Mouse (Mus musculus) forebrain, embryonic 10.5 days (tissue): ENCODE measurements around the gene Zic2. TPM values are rescaled to one million over a fixed set of nuclear protein-coding genes. Genes with fewer than 3 reads are reported as not detected.

Source experiments
- DNase-seq: peaks from one replicate; pipeline ENCODE4 v3.0.0-alpha.2; 2017; ENCODE audit warnings: low spot score; ENCODE audit errors: extremely low spot score
- H3K27ac ChIP-seq: fragments of 300-500 bp; sonication (generic); 2 replicates; pipeline ENCODE4 v1.5.1; 2016; ENCODE audit warnings: mild to moderate bottlenecking
- H3K27me3 ChIP-seq: fragments of 300-500 bp; sonication (generic); 2 replicates; pipeline ENCODE4 v1.6.1; 2016; ENCODE audit warnings: mild to moderate bottlenecking; ENCODE audit not compliant: poor library complexity, severe bottlenecking
- H3K36me3 ChIP-seq: fragments of 300-500 bp; sonication (generic); replicated peaks from 2 replicates; pipeline ENCODE4 v1.6.1; 2016; ENCODE audit warnings: mild to moderate bottlenecking, moderate library complexity
- H3K4me1 ChIP-seq: fragments of 300-500 bp; sonication (generic); 2 replicates; pipeline ENCODE4 v1.6.1; 2016
- H3K4me3 ChIP-seq: fragments of 300-500 bp; sonication (generic); 2 replicates; pipeline ENCODE4 v1.5.1; 2016; ENCODE audit warnings: mild to moderate bottlenecking, moderate library complexity
- H3K9me3 ChIP-seq: fragments of 300-500 bp; sonication (generic); 2 replicates; pipeline ENCODE4 v1.6.1; 2016; ENCODE audit warnings: mild to moderate bottlenecking, moderate library complexity
- WGBS: fragments of 180-500 bp; shearing (Covaris S2); methylation state at CpG from one replicate; pipeline ENCODE4 v1.1.7; 2016; 5-methylcytosine and 5-hydroxymethylcytosine counted together
- polyA plus RNA-seq: library from polyadenylated mRNA; unstranded; fragments of >200 nt; fragmentation: Nextera tagmentation; extraction: Ambion mirVana; gene quantifications from 2 replicates; pipeline ENCODE4 v1.2.1, GENCODE M21; 2016

Gene Zic2
- polyA plus RNA-seq, 1 experiment from 2014 or later = 7.0 TPM

DNA sequence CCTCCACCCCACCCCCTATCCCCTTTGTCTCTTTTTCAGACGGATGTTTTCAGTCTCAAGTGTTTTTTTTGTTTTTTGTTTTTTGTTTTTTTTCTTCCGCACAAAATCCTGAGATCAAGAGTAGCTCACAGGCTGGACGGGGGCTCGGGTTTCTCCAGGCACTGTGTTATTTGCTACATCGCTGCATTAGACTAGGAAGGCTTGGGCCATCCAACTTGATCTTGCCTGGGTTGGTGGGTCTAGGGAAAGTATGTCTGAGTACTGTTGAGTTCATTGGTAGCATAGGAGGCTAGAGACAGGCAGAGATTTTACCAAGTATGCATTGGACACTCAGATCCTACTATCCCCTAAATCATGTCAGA, 7.8 kb downstream of the Zic2 start:
- peaks cover 15% of the 10 kb centered on the region for H3K36me3 ChIP-seq
- WGBS = 2% methylated on average over 5 of the region's 5 CpGs
- H3K4me1 ChIP-seq = peaks cover 83% of the 10 kb centered on the region
- peak overlapping the region; percentile 99 for H3K27ac ChIP-seq
- H3K27me3 ChIP-seq = peaks cover 90% of the 10 kb centered on the region
- H3K9me3 ChIP-seq = no peaks in the 10 kb centered on the region
- DNase-seq = no peak
- H3K4me3 ChIP-seq = peak overlapping the region; percentile 86

DNA sequence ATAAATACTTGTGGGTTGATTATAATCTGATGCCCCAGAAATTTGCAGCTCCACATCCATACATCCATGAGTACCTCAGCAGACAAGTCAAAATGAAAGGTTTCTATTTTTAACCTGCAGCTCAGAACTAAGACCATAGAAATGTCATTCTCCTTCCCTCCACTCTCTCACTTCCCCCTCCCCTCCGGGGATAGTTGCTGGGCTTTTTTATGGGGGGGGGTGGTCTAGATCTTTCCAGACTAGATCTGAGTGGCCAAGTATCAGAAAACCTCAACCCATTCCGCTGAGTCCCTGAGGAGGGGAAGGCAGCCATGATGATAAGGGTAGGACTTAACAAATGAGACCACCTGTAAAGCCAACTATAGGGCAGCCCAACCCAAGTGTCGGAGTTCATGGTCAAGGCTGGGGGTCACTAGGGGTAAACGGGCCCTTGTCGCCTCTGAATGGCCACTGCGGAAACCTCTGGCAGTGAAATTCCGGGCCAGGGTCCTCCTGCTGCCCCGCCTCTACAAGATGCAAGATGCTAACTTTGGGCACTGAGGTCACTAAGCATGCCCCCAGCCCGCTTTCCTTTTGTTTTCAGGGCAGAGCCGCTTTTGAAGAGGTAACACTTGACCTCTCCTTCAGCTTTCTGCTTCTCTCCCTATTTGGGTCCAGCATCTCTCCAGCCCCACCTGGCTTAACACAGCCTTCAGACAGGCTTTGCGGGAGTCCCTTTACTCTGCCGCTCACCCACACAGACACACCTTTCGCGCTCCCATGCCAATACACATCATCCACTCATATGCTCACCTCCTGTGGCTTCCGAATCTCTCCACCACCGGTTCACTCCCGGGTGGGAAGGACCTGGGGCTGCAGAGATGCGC, 8.6 kb downstream of the Zic2 start:
- peaks cover 90% of the 10 kb centered on the region for H3K27me3 ChIP-seq
- WGBS = 2% methylated on average over 18 of the region's 18 CpGs
- peak; percentile 41 for DNase-seq
- peak overlapping the region; percentile 86 for H3K4me3 ChIP-seq
- H3K36me3 ChIP-seq = peaks cover 8% of the 10 kb centered on the region
- H3K4me1 ChIP-seq = peaks cover 77% of the 10 kb centered on the region
- H3K9me3 ChIP-seq = no peaks in the 10 kb centered on the region
- H3K27ac ChIP-seq = peak overlapping the region; percentile 99

DNA sequence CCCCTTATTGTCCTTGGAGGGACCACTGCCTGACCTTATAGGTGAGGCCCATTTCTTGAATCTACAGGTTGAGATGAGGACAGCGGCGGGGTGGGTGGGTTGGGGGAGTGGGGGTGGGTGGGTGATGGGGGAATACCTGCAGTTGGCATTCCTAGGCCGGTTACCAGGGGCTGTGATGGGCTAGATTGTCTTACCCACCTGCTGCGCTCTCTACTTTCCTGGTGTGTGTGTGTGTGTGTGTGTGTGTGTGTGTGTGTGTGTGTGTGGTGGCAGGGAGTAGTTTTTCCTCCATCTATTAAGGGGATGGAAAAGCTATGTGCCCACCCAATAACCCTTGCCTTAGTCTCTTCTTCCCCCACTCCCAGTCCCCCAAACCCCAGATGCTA, 9.2 kb downstream of the Zic2 start:
- Histone ChIP-seq H3K4me3 (peak overlapping the region; percentile 86), H3K4me1 (peaks cover 80% of the 10 kb centered on the region), H3K27me3 (peaks cover 94% of the 10 kb centered on the region), H3K9me3 (no peaks in the 10 kb centered on the region), H3K27ac (peak overlapping the region; percentile 99), H3K36me3 (peaks cover 3% of the 10 kb centered on the region; the same call in 1 of the 2 replicates)
- WGBS = 7% methylated on average over 4 of the region's 4 CpGs
- no peak for DNase-seq

DNA sequence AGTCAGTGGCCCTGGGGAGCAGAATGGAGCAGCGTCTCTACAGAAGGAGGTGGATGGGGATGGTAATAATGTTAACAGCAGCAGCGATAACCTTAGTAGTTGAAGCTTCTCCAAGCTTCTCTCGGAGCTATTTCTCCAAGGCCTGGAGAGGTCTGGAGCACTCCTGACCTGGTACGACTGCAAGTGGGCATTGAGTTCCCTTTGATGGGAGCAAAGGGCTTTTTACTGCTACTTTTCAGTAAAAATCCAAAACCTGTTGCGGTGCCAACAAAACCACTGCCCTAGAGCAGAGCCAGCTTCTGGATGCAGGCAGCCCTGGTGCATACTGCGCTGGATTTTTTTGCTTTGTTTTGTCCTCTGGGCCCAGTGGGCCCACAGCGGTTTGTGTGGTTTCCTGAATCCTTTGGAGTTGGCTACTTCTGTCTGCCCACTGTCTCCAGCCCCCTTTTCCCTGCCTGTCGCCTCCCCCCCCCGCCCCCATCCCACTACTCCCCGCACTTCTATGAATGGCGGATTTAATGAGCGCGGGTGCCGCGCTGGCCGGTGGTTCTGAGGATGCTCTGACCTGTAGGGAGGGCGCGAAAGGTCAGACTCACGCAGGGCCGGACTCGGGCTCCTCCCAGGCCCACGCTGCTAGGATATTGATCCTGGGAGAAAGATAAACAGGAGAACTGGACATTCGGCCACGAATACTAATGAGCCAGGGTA, 9.8 kb downstream of the Zic2 start:
- peak; percentile 59 for DNase-seq
- peak overlapping the region; percentile 86 for H3K4me3 ChIP-seq
- H3K4me1 ChIP-seq = peaks cover 82% of the 10 kb centered on the region

DNA sequence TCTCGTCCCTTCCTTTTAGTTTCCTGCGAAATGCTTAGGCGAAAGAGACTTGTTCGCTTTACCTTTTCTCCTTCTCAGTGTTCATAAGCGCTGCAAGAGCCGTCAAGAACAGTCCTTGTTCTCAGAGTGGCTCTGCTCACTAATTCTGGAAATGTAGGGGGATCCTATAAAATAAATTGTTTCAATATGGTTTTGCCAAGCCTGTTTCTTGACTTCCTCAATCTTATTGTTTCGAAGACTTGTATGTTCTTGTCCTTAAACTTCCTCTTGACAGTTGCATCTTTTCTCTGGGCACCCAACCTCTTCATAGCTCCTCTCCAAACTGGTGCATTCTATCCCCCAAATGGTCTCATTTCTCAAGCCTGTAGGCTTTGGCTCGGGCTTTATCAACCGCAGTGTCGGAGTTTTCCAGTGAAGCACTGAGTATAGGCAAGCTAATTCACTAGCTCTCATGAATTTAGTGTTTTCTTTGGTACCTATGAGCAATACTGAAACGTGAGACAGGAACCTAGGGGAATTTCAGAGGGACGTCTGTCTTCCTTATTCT, 10.5 kb downstream of the Zic2 start:
- H3K4me3 ChIP-seq = peak overlapping the region; percentile 86
- no peaks in the 10 kb centered on the region for H3K36me3 ChIP-seq
- peaks cover 99% of the 10 kb centered on the region for H3K27me3 ChIP-seq
- peaks cover 82% of the 10 kb centered on the region for H3K4me1 ChIP-seq
- peak; percentile 43 for DNase-seq
- H3K27ac ChIP-seq = peak overlapping the region; percentile 99
- 2% methylated on average over 12 of the region's 12 CpGs for WGBS
- no peaks in the 10 kb centered on the region for H3K9me3 ChIP-seq

More for the DNA sequence above, 9.8 kb downstream of the Zic2 start:
- H3K27me3 ChIP-seq = peaks cover 99% of the 10 kb centered on the region
- under 1% methylated on average over 24 of the region's 24 CpGs for WGBS
- peak overlapping the region; percentile 99 for H3K27ac ChIP-seq
- H3K9me3 ChIP-seq = no peaks in the 10 kb centered on the region
- no peaks in the 10 kb centered on the region for H3K36me3 ChIP-seq

DNA sequence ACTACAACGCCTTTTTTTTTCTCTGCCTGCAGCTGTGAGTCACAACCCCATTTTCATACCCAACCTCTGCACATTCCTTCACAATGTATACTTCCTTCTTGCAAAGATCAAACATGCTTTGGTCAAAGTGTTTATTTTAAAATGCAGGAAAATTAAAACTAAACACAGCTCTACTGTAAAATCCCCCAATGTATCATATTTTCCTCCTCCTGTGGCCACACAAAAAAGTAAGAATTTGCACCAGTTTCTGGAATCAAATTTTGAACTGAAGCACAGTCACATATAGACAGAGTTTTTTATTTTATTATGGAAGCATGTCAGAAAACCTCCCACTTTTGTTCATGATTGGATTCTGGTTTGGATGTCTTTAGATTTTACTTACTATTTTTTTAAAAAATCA, 11.4 kb downstream of the Zic2 start:
- WGBS = 21% methylated on average over 1 of the region's 1 CpGs
- DNase-seq = no peak
- Histone ChIP-seq H3K27ac (no peak overlapping the region), H3K9me3 (no peaks in the 10 kb centered on the region), H3K36me3 (no peaks in the 10 kb centered on the region), H3K27me3 (peaks cover 99% of the 10 kb centered on the region), H3K4me3 (no peak overlapping the region), H3K4me1 (peaks cover 78% of the 10 kb centered on the region)

DNA sequence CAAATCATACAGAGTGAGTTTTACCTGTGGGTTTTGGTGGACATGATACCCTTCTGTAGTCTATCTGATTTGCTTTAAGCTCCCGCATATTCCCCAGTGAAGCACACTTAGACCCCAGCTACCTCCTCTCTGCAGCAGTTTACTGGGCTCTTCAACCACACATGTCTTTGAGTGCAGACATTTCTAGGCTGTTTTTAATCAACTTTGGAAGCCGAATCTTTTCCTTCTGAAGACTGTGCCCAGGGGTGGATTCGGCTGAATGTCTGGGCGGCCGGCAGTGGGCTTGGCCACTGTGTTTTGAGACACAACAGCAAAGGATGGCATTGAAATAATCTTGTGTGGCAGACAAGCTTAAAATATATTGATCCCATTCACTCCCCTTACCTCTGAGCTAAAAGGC, 12.1 kb downstream of the Zic2 start:
- H3K9me3 ChIP-seq = no peaks in the 10 kb centered on the region
- 2% methylated on average over 5 of the region's 5 CpGs for WGBS
- H3K4me1 ChIP-seq = peaks cover 71% of the 10 kb centered on the region
- 0 out of 2 replicates have a peak overlapping the region, but pooled peaks have one; percentile 6 for H3K4me3 ChIP-seq
- no peaks in the 10 kb centered on the region for H3K36me3 ChIP-seq
- H3K27me3 ChIP-seq = peaks cover 98% of the 10 kb centered on the region
- no peak overlapping the region for H3K27ac ChIP-seq
- DNase-seq = peak; percentile 50

DNA sequence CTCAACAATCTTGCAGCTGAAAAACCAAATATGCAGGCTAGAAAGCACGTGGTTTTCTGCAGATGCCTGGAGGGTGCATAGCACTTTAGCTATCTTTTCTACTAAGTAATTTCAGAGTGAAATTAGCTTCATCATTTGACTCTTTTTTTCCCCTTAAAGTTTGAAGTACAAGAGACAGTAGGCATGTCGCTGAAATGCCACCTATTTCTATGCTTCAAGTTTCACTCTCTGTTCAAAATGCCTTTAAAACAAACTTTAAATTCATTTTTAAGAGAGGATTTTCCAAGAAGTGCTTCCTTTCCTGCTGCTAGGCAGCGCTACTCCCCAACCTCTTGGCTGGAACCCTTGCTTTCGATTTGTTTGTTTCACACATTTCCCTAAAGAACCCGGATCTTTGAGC, 13.8 kb downstream of the Zic2 start:
- WGBS = under 1% methylated on average over 5 of the region's 5 CpGs
- Histone ChIP-seq H3K27ac (no peak overlapping the region), H3K36me3 (no peaks in the 10 kb centered on the region), H3K27me3 (peaks cover 96% of the 10 kb centered on the region), H3K4me1 (peaks cover 54% of the 10 kb centered on the region), H3K9me3 (0 out of 2 replicates have a peak, but pooled peaks cover 5% of the 10 kb centered on the region), H3K4me3 (peak overlapping the region; percentile 52)
- DNase-seq = peak; percentile 17

DNA sequence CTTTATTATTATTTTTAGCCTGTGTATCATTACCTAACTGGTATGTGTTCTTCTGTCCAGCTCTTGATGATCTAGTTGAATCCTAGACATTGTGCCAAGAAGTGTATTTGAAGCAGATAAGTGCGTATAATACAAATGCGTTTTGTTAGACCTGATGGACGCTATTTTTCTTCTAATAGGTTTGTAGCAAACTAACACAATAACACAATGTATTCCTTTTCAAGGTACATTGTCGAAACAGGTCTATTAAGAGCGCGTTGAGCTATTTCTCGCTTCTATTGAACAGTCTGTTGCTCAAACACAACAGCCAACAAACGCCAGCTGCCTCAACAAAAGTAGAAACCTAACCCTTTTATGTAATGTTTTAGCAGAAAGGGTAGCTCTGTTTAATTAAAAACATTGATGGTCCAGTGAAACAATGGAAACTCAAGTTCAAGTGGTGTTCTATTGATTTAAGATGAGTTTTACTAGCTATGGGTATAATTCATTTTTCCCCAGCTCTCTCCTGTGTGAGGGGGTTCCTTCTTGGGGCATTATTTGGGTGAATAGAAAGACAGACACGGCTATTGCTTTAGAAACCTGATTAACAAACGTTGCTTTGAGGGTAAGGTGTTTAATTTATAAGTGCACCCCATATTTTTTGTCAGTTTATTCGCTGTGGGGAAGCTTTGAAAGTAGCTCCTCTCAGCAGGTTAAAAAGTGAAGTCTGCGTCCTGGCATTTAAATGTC, 14.6 kb downstream of the Zic2 start:
- H3K27me3 ChIP-seq = peaks cover 88% of the 10 kb centered on the region
- H3K36me3 ChIP-seq = no peaks in the 10 kb centered on the region
- peak overlapping the region; percentile 52 for H3K4me3 ChIP-seq
- H3K4me1 ChIP-seq = peaks cover 46% of the 10 kb centered on the region
- WGBS = under 1% methylated on average over 12 of the region's 12 CpGs
- H3K9me3 ChIP-seq = peaks cover 12% of the 10 kb centered on the region; the same call in 1 of the 2 replicates
- no peak for DNase-seq
- peak overlapping the region; percentile 85; the same call in 1 of the 2 replicates for H3K27ac ChIP-seq

DNA sequence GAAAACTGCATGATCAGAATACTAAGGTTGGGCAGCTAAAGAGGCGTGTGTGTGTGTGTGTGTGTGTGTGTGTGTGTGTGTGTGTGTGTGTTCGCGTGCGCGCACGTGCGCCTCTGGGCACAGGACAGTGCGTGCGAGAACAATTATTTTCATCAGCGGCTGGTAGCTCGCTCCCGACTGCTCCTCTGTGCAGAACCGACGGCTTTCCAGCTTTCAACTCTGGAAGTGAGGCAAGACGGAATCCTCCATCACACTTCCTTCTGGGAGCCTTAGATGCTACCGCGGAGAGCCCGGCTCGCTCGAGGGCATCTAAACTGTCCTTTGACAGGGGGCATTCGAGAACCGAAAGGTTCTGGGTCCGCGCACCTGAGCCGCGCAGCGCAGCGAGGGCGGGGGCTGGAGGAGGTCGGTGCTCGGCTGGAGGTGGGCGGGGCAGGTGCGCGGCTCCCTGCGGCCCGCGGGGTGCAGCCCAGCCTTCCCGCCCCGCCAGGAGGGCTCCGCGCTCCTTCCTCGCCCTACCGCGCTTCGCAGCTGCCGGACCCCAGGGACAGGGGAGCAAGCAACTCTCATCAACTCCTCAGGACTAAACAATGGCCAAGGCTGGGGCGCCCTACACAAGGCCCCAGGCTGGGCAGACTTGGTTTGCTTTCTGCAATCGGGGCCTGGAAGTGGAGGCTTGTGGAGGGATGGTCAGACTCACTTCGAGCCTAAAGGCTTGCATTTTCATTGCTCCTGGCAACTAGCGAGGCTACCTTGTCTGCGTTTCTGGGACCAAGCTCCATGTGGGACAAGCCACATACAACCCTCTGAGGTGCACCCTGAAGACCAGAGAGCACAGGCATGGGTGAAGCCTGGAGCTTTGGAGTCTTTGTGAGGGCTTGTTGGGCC, 15.4 kb downstream of the Zic2 start, which contains the start of gene Gm10837:
Gene Gm10837 (plus strand): TSS at position 146 of the 888 bp plus-strand sequence.
- H3K9me3 ChIP-seq = peaks cover 12% of the 10 kb centered on the region; the same call in 1 of the 2 replicates
- H3K4me3 ChIP-seq = peak within 1 kb of the TSS; percentile 52
- peak; percentile 69 for DNase-seq
- 1% methylated on average over 51 of the region's 51 CpGs for WGBS
- peaks cover 79% of the 10 kb centered on the region for H3K27me3 ChIP-seq
- H3K4me1 ChIP-seq = peaks cover 38% of the 10 kb centered on the region
- H3K36me3 ChIP-seq = no peaks in the 10 kb centered on the region
- peak within 1 kb of the TSS; percentile 85 for H3K27ac ChIP-seq

DNA sequence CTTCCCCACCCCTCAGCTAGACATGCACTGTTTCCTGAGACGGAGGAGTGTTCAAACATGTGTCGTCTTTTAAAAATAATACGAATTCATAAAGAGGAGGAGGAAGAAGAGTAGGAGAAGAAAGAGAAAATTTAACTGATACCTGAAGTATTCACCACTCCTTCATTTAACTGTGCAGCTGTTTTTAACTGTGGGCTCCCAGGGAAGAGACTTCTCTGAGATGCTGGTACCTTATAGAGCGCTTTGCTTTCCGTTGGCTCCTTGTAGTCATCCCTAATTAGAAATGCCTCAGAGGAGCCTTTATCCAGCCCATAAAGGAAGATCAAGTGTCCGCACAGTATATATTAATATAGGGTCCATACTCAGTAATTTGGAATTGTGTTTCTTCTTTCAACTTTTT, 16.3 kb downstream of the Zic2 start:
- WGBS = 55% methylated on average over 6 of the region's 6 CpGs
- no peak for DNase-seq
- H3K36me3 ChIP-seq = no peaks in the 10 kb centered on the region
- peaks cover 71% of the 10 kb centered on the region for H3K27me3 ChIP-seq
- no peak overlapping the region for H3K27ac ChIP-seq
- H3K4me3 ChIP-seq = no peak overlapping the region
- H3K9me3 ChIP-seq = peaks cover 12% of the 10 kb centered on the region; the same call in 1 of the 2 replicates
- peaks cover 33% of the 10 kb centered on the region for H3K4me1 ChIP-seq
